Mouse (Mus musculus) hindbrain, embryonic 11.5 days (tissue): ENCODE results near the gene Bace2. TPM values are rescaled to one million over a fixed set of nuclear protein-coding genes. Genes with fewer than 3 reads are reported as not detected.

Experiments used
- ATAC-seq: fragments of 200-750 bp; cut with Nextera tagmentation; 2 replicates; pipeline ENCODE4 v1.8.0; 2017; ENCODE audit warnings: mild to moderate bottlenecking, moderate TSS enrichment, moderate library complexity; ENCODE audit not compliant: low FRiP score
- DNase-seq: peaks from one replicate; pipeline ENCODE4 v3.0.0-alpha.2; 2015; ENCODE audit warnings: low spot score
- H3K27ac ChIP-seq: fragments of 300-500 bp; sonication (generic); 2 replicates; pipeline ENCODE4 v1.5.1; 2014; ENCODE audit warnings: mild to moderate bottlenecking, low read depth, low read length
- H3K27me3 ChIP-seq: fragments of 300-500 bp; sonication (generic); 2 replicates; pipeline ENCODE4 v1.6.1; 2014; ENCODE audit warnings: mild to moderate bottlenecking, low read length, moderate library complexity, mixed read lengths; ENCODE audit not compliant: control insufficient read depth, insufficient read depth
- H3K36me3 ChIP-seq: fragments of 300-500 bp; sonication (generic); 2 replicates; pipeline ENCODE4 v1.6.1; 2014; ENCODE audit warnings: mild to moderate bottlenecking, low read length, moderate library complexity, mixed read lengths; ENCODE audit not compliant: control insufficient read depth, insufficient read depth
- H3K4me1 ChIP-seq: fragments of 300-500 bp; sonication (generic); replicated peaks from 2 replicates; pipeline ENCODE4 v1.6.1; 2014; ENCODE audit warnings: low read length, mixed read lengths; ENCODE audit not compliant: control insufficient read depth, insufficient read depth
- H3K4me2 ChIP-seq: fragments of 300-500 bp; sonication (generic); replicated peaks from 2 replicates; pipeline ENCODE4 v1.6.1; 2014; ENCODE audit warnings: mild to moderate bottlenecking, low read depth, low read length
- H3K4me3 ChIP-seq: fragments of 300-500 bp; sonication (generic); 2 replicates; pipeline ENCODE4 v1.5.1; 2014; ENCODE audit warnings: low read depth, low read length
- H3K9ac ChIP-seq: fragments of 300-500 bp; sonication (generic); 2 replicates; pipeline ENCODE4 v1.6.1; 2014; ENCODE audit warnings: low read depth, low read length
- H3K9me3 ChIP-seq: fragments of 300-500 bp; sonication (generic); 2 replicates; pipeline ENCODE4 v1.6.1; 2016; ENCODE audit warnings: low read length; ENCODE audit not compliant: control insufficient read depth
- WGBS: fragments of 180-500 bp; shearing (Covaris S2); extraction: QIAGEN DNeasy Blood & Tissue Kit; methylation state at CpG from one replicate; pipeline ENCODE4 v1.1.7; 2014; 5-methylcytosine and 5-hydroxymethylcytosine counted together
- polyA plus RNA-seq: library from polyadenylated mRNA; unstranded; fragments of >200 nt; fragmentation: Nextera tagmentation; extraction: Ambion mirVana; gene quantifications from 2 replicates; pipeline ENCODE4 v1.2.1, GENCODE M21; 2014

Bace2 gene
- 2.4 and 4.2 TPM in 2 replicates for polyA plus RNA-seq

GRCm38 (mm10) chr16:97356499-97357187, at the start of gene Bace2:
Gene Bace2, plus strand, starts transcription at chr16:97356742.
- peaks cover 19% of the 10 kb centered on the region for H3K27me3 ChIP-seq
- H3K4me1 ChIP-seq, result peaks cover 6% of the 10 kb centered on the region; the same call in 1 of the 2 replicates
- peak within 1 kb of the TSS; percentile 100 for H3K4me2 ChIP-seq
- H3K9ac ChIP-seq, result peak within 1 kb of the TSS; percentile 57
- ATAC-seq (peak; percentile 81), DNase-seq (peak; percentile 77)
- no peaks in the 10 kb centered on the region for H3K36me3 ChIP-seq
- 1% methylated on average over 57 of the region's 58 CpGs for WGBS
- H3K4me3 ChIP-seq, result peak within 1 kb of the TSS; percentile 53
- H3K27ac ChIP-seq, result no peak within 1 kb of the TSS
- no peaks in the 10 kb centered on the region for H3K9me3 ChIP-seq

DNA sequence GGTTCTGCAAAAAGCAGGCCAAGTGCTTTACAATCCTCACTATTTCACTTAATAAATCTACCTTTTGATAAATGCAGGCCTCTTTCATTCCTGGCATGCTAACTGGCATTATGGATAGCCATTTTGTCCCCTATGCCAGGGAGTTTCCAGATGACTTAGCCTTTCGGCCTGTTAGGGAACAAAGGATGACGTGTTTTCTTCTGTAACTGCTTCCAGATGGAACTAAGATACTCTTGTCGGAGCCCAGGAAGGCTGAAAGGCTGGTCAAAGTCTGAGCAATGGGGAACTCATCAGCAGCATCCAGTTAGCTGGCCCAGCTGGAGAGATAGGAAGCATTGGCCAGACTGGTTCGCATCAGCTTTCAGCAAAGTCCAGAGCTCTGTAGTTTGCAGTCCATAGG, 48.9 kb upstream of the Bace2 start:
- Histone ChIP-seq H3K4me2 (no peak overlapping the region), H3K9me3 (no peaks in the 10 kb centered on the region), H3K27ac (no peak overlapping the region), H3K36me3 (no peaks in the 10 kb centered on the region), H3K4me3 (no peak overlapping the region), H3K4me1 (no peaks in the 10 kb centered on the region), H3K9ac (no peak overlapping the region), H3K27me3 (no peaks in the 10 kb centered on the region)
- ATAC-seq (no peak), DNase-seq (no peak)
- 46% methylated on average over 4 of the region's 4 CpGs for WGBS

GRCm38 (mm10) chr16:97309796-97310569, 46.6 kb upstream of the Bace2 start:
- H3K27me3 ChIP-seq, result no peaks in the 10 kb centered on the region
- H3K9ac ChIP-seq, result no peak overlapping the region
- no peaks in the 10 kb centered on the region for H3K4me1 ChIP-seq
- no peak for ATAC-seq
- H3K9me3 ChIP-seq, result no peaks in the 10 kb centered on the region
- H3K36me3 ChIP-seq, result no peaks in the 10 kb centered on the region
- WGBS, result 69% methylated on average over 4 of the region's 4 CpGs
- no peak for DNase-seq
- no peak overlapping the region for H3K4me2 ChIP-seq
- H3K4me3 ChIP-seq, result no peak overlapping the region
- H3K27ac ChIP-seq, result no peak overlapping the region

DNA sequence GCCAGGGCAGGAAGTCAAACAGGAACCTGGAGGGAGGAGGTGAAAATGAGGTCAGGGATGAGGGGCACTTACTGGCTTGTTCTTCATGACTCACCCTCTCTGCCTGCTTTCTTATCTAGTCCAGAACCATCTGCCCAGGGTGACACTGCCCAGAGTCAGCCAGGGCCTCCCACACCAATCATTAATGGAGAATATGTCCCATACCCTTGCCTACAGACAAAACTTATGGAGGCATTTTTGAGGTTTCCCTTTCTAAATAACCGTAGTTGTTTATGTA, 46.0 kb upstream of the Bace2 start:
- ATAC-seq, result no peak
- 75% methylated on average over 1 of the region's 1 CpGs for WGBS
- H3K36me3 ChIP-seq, result no peaks in the 10 kb centered on the region
- H3K4me3 ChIP-seq, result no peak overlapping the region
- no peak overlapping the region for H3K27ac ChIP-seq
- H3K4me1 ChIP-seq, result no peaks in the 10 kb centered on the region
- no peaks in the 10 kb centered on the region for H3K9me3 ChIP-seq
- no peak overlapping the region for H3K4me2 ChIP-seq
- H3K27me3 ChIP-seq, result no peaks in the 10 kb centered on the region
- no peak for DNase-seq
- no peak overlapping the region for H3K9ac ChIP-seq

DNA sequence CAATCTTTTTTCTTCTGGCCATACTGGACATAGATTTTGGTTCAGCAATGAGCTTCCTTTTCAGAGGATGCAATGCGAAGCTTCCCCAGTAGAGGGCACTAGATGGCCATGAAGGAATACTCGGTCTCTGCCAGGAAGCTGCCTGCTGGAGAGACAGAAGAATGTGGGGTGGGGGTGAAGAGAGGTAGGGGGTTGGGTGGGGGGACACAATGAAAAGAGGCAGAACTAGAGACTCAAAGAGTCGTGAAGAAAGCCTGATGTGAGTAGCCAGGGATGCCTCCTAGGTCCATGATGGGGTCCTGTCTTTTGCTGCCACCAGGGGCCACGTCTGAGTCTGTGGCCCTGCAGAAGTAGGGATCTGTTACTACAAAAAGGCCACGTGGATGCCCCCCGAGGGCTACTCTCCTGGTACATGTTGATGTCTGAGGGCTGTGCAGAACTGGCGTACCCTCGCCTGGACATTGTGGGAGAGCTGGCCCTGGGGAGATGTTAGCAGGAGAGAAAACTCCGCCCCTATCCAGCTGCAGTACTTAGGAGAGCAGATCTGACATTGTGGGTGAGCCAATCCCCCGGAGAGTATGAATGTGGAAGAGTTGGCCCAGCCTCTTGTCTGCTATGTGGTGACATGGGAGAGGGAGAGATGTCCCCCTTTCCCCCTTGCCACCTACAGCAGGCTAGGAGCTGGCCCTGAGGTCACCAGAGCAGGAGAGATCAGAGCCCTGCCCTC, 43.4 kb upstream of the Bace2 start:
- Histone ChIP-seq H3K36me3 (no peaks in the 10 kb centered on the region), H3K9me3 (no peaks in the 10 kb centered on the region), H3K4me3 (no peak overlapping the region), H3K9ac (no peak overlapping the region), H3K27ac (no peak overlapping the region), H3K27me3 (no peaks in the 10 kb centered on the region), H3K4me1 (no peaks in the 10 kb centered on the region), H3K4me2 (no peak overlapping the region)
- peak; percentile 70 for ATAC-seq
- WGBS, result 30% methylated on average over 10 of the region's 10 CpGs
- DNase-seq, result peak; percentile 89

DNA sequence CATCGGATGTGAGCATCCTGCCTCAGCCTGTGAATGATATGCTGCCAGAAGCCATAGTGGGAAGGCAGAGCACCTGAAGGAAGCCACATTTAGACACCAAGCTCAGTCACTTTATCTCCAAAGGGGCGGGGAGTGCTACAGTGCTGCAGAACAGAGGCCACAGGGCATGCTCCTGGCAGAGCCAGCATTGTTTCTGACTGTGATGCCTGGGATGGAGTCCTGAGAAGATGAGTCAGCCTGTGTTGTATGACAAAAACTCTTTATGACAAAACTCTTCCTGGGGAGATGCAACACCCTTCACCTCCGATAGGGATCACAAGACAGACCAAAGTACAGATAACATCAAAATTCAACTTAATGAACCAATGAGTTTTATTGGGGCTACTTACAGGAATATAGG, 35.0 kb upstream of the Bace2 start:
- Histone ChIP-seq H3K4me2 (no peak overlapping the region), H3K27me3 (no peaks in the 10 kb centered on the region), H3K4me3 (no peak overlapping the region), H3K27ac (no peak overlapping the region), H3K4me1 (no peaks in the 10 kb centered on the region), H3K9ac (no peak overlapping the region), H3K9me3 (no peaks in the 10 kb centered on the region), H3K36me3 (no peaks in the 10 kb centered on the region)
- WGBS, result 81% methylated on average over 3 of the region's 3 CpGs
- DNase-seq, result no peak
- ATAC-seq, result no peak

DNA sequence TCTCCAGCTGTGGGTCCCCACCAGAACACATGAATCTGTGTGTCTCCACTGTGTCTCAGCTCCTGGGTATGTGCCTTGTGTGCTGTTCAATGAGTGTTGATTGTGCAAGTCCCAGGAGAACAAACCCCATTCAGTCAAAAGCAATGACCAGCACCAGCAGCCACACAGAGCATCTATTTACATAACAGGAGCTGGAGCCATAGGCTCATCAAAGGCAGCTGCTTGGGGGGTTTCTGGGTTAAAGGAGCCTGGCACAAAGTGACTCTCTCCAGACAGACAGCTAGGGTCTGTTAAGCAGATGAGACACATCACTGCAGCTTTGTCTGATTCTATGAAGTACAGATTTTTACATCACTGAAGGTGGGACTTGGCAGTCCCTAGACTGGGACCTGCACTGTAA, 33.9 kb upstream of the Bace2 start:
- no peak overlapping the region for H3K27ac ChIP-seq
- no peaks in the 10 kb centered on the region for H3K36me3 ChIP-seq
- no peaks in the 10 kb centered on the region for H3K9me3 ChIP-seq
- H3K27me3 ChIP-seq, result no peaks in the 10 kb centered on the region
- peak; percentile 75 for ATAC-seq
- peak; percentile 43 for DNase-seq
- no peak overlapping the region for H3K4me3 ChIP-seq
- H3K4me1 ChIP-seq, result no peaks in the 10 kb centered on the region
- H3K4me2 ChIP-seq, result no peak overlapping the region
- no peak overlapping the region for H3K9ac ChIP-seq

DNA sequence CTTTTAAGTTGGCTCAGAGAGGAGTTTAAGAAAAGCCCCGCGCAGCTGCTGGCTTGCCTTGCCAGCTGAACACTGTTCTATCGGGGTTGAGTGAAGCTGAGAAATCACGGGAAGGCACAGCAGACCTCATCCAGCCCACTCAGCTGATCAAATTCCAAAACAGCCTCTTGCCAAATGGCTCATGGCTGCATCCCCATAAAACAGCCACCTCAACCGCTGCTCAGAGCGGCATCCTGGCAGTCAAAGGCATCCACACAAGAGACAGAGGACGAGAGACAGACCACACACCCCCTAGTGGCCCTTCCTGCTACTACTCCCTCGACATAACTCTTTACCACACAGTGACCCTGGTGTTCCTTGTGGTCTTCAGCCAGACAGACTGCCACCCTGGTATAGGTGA, 30.6 kb upstream of the Bace2 start:
- ATAC-seq (no peak; the same call in 1 of the 2 replicates), DNase-seq (peak; percentile 49)
- Histone ChIP-seq H3K9ac (no peak overlapping the region), H3K9me3 (no peaks in the 10 kb centered on the region), H3K4me3 (no peak overlapping the region), H3K27ac (no peak overlapping the region), H3K36me3 (no peaks in the 10 kb centered on the region), H3K4me2 (no peak overlapping the region), H3K4me1 (no peaks in the 10 kb centered on the region), H3K27me3 (no peaks in the 10 kb centered on the region)
- 45% methylated on average over 8 of the region's 8 CpGs for WGBS
